Mouse (Mus musculus) forebrain, postnatal 0 days (tissue): Measurements from ENCODE around the gene Fam83b. TPM values are rescaled to one million over a fixed set of nuclear protein-coding genes. Genes with fewer than 3 reads are reported as not detected.

ENCODE experiments used
- ATAC-seq: fragments of 200-750 bp; cut with Nextera tagmentation; 2 replicates; pipeline ENCODE4 v1.8.0; 2017; ENCODE audit warnings: mild to moderate bottlenecking, moderate library complexity
- DNase-seq: peaks from one replicate; pipeline ENCODE4 v3.0.0-alpha.2; 2015
- H3K27ac ChIP-seq: fragments of 300-500 bp; sonication (generic); 2 replicates; pipeline ENCODE4 v1.5.1; 2014; ENCODE audit warnings: low read depth, mild to moderate bottlenecking, antibody characterized with exemption, low read length, moderate library complexity, mixed read lengths
- H3K27me3 ChIP-seq: fragments of 300-500 bp; sonication (generic); 2 replicates; pipeline ENCODE4 v1.6.1; 2014; ENCODE audit warnings: mild to moderate bottlenecking, low read length, mixed read lengths; ENCODE audit not compliant: insufficient read depth
- H3K36me3 ChIP-seq: fragments of 300-500 bp; sonication (generic); 2 replicates; pipeline ENCODE4 v1.6.1; 2014; ENCODE audit warnings: mild to moderate bottlenecking, moderate library complexity; ENCODE audit not compliant: insufficient read depth
- H3K4me1 ChIP-seq: fragments of 300-500 bp; sonication (generic); 2 replicates; pipeline ENCODE4 v1.6.1; 2014; ENCODE audit warnings: antibody characterized with exemption; ENCODE audit not compliant: insufficient read depth
- H3K4me2 ChIP-seq: fragments of 300-500 bp; sonication (generic); 2 replicates; pipeline ENCODE4 v1.6.1; 2014; ENCODE audit warnings: low read depth, mild to moderate bottlenecking, moderate library complexity
- H3K4me3 ChIP-seq: fragments of 300-500 bp; sonication (generic); 2 replicates; pipeline ENCODE4 v1.5.1; 2014; ENCODE audit warnings: low read depth, low read length, mixed read lengths
- H3K9ac ChIP-seq: fragments of 300-500 bp; sonication (generic); 2 replicates; pipeline ENCODE4 v1.6.1; 2014; ENCODE audit warnings: mild to moderate bottlenecking
- H3K9me3 ChIP-seq: fragments of 300-500 bp; sonication (generic); 2 replicates; pipeline ENCODE4 v1.6.1; 2016; ENCODE audit warnings: low read length
- CTCF ChIP-seq: sonication (generic); IDR thresholded peaks from 2 replicates; pipeline ENCODE4 v1.5.1; 2016; ENCODE audit warnings: antibody characterized with exemption, control low read depth, low read depth
- WGBS: fragments of 180-500 bp; shearing (Covaris S2); extraction: QIAGEN DNeasy Blood & Tissue Kit; methylation state at CpG from one replicate; pipeline ENCODE4 v1.1.7; 2014; 5-methylcytosine and 5-hydroxymethylcytosine counted together
- polyA plus RNA-seq: library from polyadenylated mRNA; unstranded; fragments of >200 nt; fragmentation: Nextera tagmentation; extraction: Ambion mirVana; gene quantifications from 2 replicates; pipeline ENCODE4 v1.2.1, GENCODE M21; 2015
- total RNA-seq: library from RNA; depleted of rRNA; stranded (reverse); fragments of >200 nt; gene quantifications from 2 replicates; pipeline ENCODE4 v1.2.3, GENCODE M21; 2014

Gene Fam83b
- total and polyA plus RNA-seq, 2 experiments from 2014 or later = 0.10 to 0.18 TPM

- Histone ChIP-seq H3K27me3 (no peaks in the 10 kb centered on the region), H3K4me2 (no peak overlapping the region), H3K4me1 (no peaks in the 10 kb centered on the region), H3K27ac (no peak overlapping the region), H3K9ac (no peak overlapping the region), H3K9me3 (no peaks in the 10 kb centered on the region), H3K4me3 (no peak overlapping the region), H3K36me3 (no peaks in the 10 kb centered on the region)
- no peak for TF ChIP-seq CTCF
- DNase-seq = no peak
- no peak for ATAC-seq
Measured at GRCm38 (mm10) chr9:76525592-76525991, 41.3 kb downstream of the Fam83b start.

GRCm38 (mm10) chr9:76523075-76523474, 43.8 kb downstream of the Fam83b start:
- DNase-seq = no peak
- Histone ChIP-seq H3K4me2 (no peak overlapping the region), H3K9me3 (no peaks in the 10 kb centered on the region), H3K4me3 (no peak overlapping the region), H3K4me1 (no peaks in the 10 kb centered on the region), H3K9ac (no peak overlapping the region), H3K27ac (no peak overlapping the region), H3K27me3 (no peaks in the 10 kb centered on the region), H3K36me3 (no peaks in the 10 kb centered on the region)
- no peak for ATAC-seq
- TF ChIP-seq CTCF = no peak

- H3K36me3 ChIP-seq = no peaks in the 10 kb centered on the region
- H3K4me3 ChIP-seq = no peak overlapping the region
- WGBS = 86% methylated on average over 3 of the region's 3 CpGs
- no peak overlapping the region for H3K4me2 ChIP-seq
- DNase-seq = no peak
- H3K27ac ChIP-seq = no peak overlapping the region
- no peaks in the 10 kb centered on the region for H3K4me1 ChIP-seq
- no peaks in the 10 kb centered on the region for H3K27me3 ChIP-seq
- no peaks in the 10 kb centered on the region for H3K9me3 ChIP-seq
- no peak for TF ChIP-seq CTCF
- H3K9ac ChIP-seq = no peak overlapping the region
- no peak for ATAC-seq
Measured at GRCm38 (mm10) chr9:76521640-76522039, 45.3 kb downstream of the Fam83b start.

- no peak for TF ChIP-seq CTCF
- Histone ChIP-seq H3K4me2 (no peak overlapping the region), H3K36me3 (no peaks in the 10 kb centered on the region), H3K9me3 (no peaks in the 10 kb centered on the region), H3K27me3 (no peaks in the 10 kb centered on the region), H3K4me1 (no peaks in the 10 kb centered on the region), H3K27ac (no peak overlapping the region), H3K4me3 (no peak overlapping the region), H3K9ac (no peak overlapping the region)
- DNase-seq (no peak), ATAC-seq (no peak)
- WGBS = 76% methylated on average over 1 of the region's 1 CpGs
Measured at GRCm38 (mm10) chr9:76518665-76519064, 48.3 kb downstream of the Fam83b start.

- H3K27ac ChIP-seq = no peak overlapping the region
- H3K27me3 ChIP-seq = no peaks in the 10 kb centered on the region
- DNase-seq (no peak), ATAC-seq (no peak)
- H3K9me3 ChIP-seq = no peaks in the 10 kb centered on the region
- TF ChIP-seq CTCF = no peak
- H3K4me1 ChIP-seq = no peaks in the 10 kb centered on the region
- no peaks in the 10 kb centered on the region for H3K36me3 ChIP-seq
- H3K4me3 ChIP-seq = no peak overlapping the region
- no peak overlapping the region for H3K9ac ChIP-seq
- H3K4me2 ChIP-seq = no peak overlapping the region
Measured at GRCm38 (mm10) chr9:76505650-76506049, 61.3 kb downstream of the Fam83b start.

- H3K4me3 ChIP-seq = no peak overlapping the region
- ATAC-seq (no peak), DNase-seq (no peak)
- H3K4me2 ChIP-seq = no peak overlapping the region
- H3K27me3 ChIP-seq = no peaks in the 10 kb centered on the region
- H3K27ac ChIP-seq = no peak overlapping the region
- 93% methylated on average over 3 of the region's 3 CpGs for WGBS
- H3K4me1 ChIP-seq = no peaks in the 10 kb centered on the region
- TF ChIP-seq CTCF = no peak
- 0 out of 2 replicates have a peak, but pooled peaks cover 4% of the 10 kb centered on the region for H3K9me3 ChIP-seq
- H3K36me3 ChIP-seq = no peaks in the 10 kb centered on the region
- no peak overlapping the region for H3K9ac ChIP-seq
Measured at GRCm38 (mm10) chr9:76489737-76490136, 77.2 kb downstream of the Fam83b start.

GRCm38 (mm10) chr9:76480088-76480487, 86.8 kb downstream of the Fam83b start:
- no peaks in the 10 kb centered on the region for H3K27me3 ChIP-seq
- ATAC-seq (no peak), DNase-seq (no peak)
- H3K4me3 ChIP-seq = no peak overlapping the region
- no peak overlapping the region for H3K4me2 ChIP-seq
- WGBS = 85% methylated on average over 3 of the region's 3 CpGs
- H3K4me1 ChIP-seq = no peaks in the 10 kb centered on the region
- H3K27ac ChIP-seq = no peak overlapping the region
- no peak overlapping the region for H3K9ac ChIP-seq
- no peaks in the 10 kb centered on the region for H3K9me3 ChIP-seq
- TF ChIP-seq CTCF = no peak
- no peaks in the 10 kb centered on the region for H3K36me3 ChIP-seq

GRCm38 (mm10) chr9:76469500-76469899, 97.4 kb downstream of the Fam83b start:
- no peak for DNase-seq
- Histone ChIP-seq H3K36me3 (no peaks in the 10 kb centered on the region), H3K27me3 (no peaks in the 10 kb centered on the region), H3K9me3 (no peaks in the 10 kb centered on the region), H3K4me3 (no peak overlapping the region), H3K9ac (no peak overlapping the region), H3K27ac (no peak overlapping the region), H3K4me1 (no peaks in the 10 kb centered on the region), H3K4me2 (no peak overlapping the region)
- WGBS = 13% methylated on average over 4 of the region's 4 CpGs
- ATAC-seq = no peak
- no peak for TF ChIP-seq CTCF
